Mouse (Mus musculus) neural tube, embryonic 14.5 days (tissue): Measurements from ENCODE around the gene Mrpl44. TPM values are rescaled to one million over a fixed set of nuclear protein-coding genes. Genes with fewer than 3 reads are reported as not detected.

ENCODE experiments used
- ATAC-seq: fragments of 200-750 bp; cut with Nextera tagmentation; 2 replicates; pipeline ENCODE4 v1.8.0; 2017; ENCODE audit warnings: low read depth, mild to moderate bottlenecking, moderate TSS enrichment, moderate library complexity
- H3K27ac ChIP-seq: fragments of 300-500 bp; sonication (generic); 2 replicates; pipeline ENCODE4 v1.5.1; 2014; ENCODE audit warnings: low read depth, mild to moderate bottlenecking, control low read depth, low read length, moderate library complexity, mixed read lengths
- H3K27me3 ChIP-seq: fragments of 300-500 bp; sonication (generic); 2 replicates; pipeline ENCODE4 v1.6.1; 2014; ENCODE audit warnings: low read length; ENCODE audit not compliant: control insufficient read depth, insufficient read depth
- H3K36me3 ChIP-seq: fragments of 300-500 bp; sonication (generic); 2 replicates; pipeline ENCODE4 v1.6.1; 2014; ENCODE audit warnings: low read length, mixed read lengths; ENCODE audit not compliant: control insufficient read depth, insufficient read depth
- H3K4me1 ChIP-seq: fragments of 300-500 bp; sonication (generic); 2 replicates; pipeline ENCODE4 v1.6.1; 2014; ENCODE audit warnings: low read length; ENCODE audit not compliant: control insufficient read depth, insufficient read depth
- H3K4me2 ChIP-seq: fragments of 300-500 bp; sonication (generic); 2 replicates; pipeline ENCODE4 v1.6.1; 2014; ENCODE audit warnings: mild to moderate bottlenecking, low read depth, low read length, control low read depth
- H3K4me3 ChIP-seq: fragments of 300-500 bp; sonication (generic); 2 replicates; pipeline ENCODE4 v1.5.1; 2014; ENCODE audit warnings: low read depth, low read length, control low read depth, mixed read lengths
- H3K9ac ChIP-seq: fragments of 300-500 bp; sonication (generic); replicated peaks from 2 replicates; pipeline ENCODE4 v1.6.1; 2014; ENCODE audit warnings: low read depth, mild to moderate bottlenecking, control low read depth, low read length, mixed read lengths
- H3K9me3 ChIP-seq: fragments of 300-500 bp; sonication (generic); 2 replicates; pipeline ENCODE4 v1.6.1; 2016; ENCODE audit warnings: low read length; ENCODE audit not compliant: control insufficient read depth
- WGBS: fragments of 180-500 bp; shearing (Covaris S2); extraction: QIAGEN DNeasy Blood & Tissue Kit; methylation state at CpG from one replicate; pipeline ENCODE4 v1.1.7; 2014; 5-methylcytosine and 5-hydroxymethylcytosine counted together
- polyA plus RNA-seq: library from polyadenylated mRNA; unstranded; fragments of >200 nt; fragmentation: Nextera tagmentation; extraction: Ambion mirVana; gene quantifications from 2 replicates; pipeline ENCODE4 v1.2.1, GENCODE M21; 2014

Gene Mrpl44
- polyA plus RNA-seq, 1 experiment from 2014 or later = 36.5 TPM

GRCm38 (mm10) chr1:79759436-79759972 lies 16.3 kb upstream of the Mrpl44 start:
- 71% methylated on average over 5 of the region's 5 CpGs for WGBS
- H3K4me3 ChIP-seq = peak overlapping the region; percentile 8; the same call in 1 of the 2 replicates
- H3K27ac ChIP-seq = no peak overlapping the region
- H3K9me3 ChIP-seq = no peaks in the 10 kb centered on the region
- no peaks in the 10 kb centered on the region for H3K36me3 ChIP-seq
- H3K27me3 ChIP-seq = no peaks in the 10 kb centered on the region
- no peak for ATAC-seq
- peak overlapping the region; percentile 21 for H3K4me2 ChIP-seq
- H3K4me1 ChIP-seq = peaks cover 27% of the 10 kb centered on the region
- H3K9ac ChIP-seq = no peak overlapping the region

DNA sequence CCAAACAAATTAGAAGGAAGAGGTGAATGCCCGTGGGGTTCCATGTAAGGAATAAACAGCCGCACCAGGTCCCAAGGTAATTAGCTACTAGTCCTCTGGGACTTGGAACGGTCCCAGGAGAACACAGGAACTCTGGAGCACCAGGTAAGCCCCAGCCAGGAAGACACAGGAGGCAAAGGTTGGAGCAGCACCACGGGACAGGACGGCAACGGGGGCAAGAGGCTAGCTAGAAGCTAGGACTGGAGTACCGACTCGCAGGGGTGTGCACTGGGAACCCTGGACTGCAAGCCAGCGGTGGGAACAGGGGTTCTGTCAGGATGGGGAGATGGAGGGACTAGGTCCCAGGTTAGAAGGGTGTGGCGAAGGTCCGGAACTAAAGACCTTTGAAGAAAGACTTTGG lies 15.2 kb upstream of the Mrpl44 start:
- H3K4me2 ChIP-seq = peak overlapping the region; percentile 79
- H3K27ac ChIP-seq = no peak overlapping the region
- H3K27me3 ChIP-seq = no peaks in the 10 kb centered on the region
- H3K4me3 ChIP-seq = peak overlapping the region; percentile 79
- peak overlapping the region; percentile 89 for H3K9ac ChIP-seq
- H3K4me1 ChIP-seq = peaks cover 27% of the 10 kb centered on the region
- peak; percentile 15; the same call in 1 of the 2 replicates for ATAC-seq
- no peaks in the 10 kb centered on the region for H3K9me3 ChIP-seq
- WGBS = 7% methylated on average over 11 of the region's 11 CpGs
- no peaks in the 10 kb centered on the region for H3K36me3 ChIP-seq

GRCm38 (mm10) chr1:79761106-79761916 lies 14.5 kb upstream of the Mrpl44 start:
- no peaks in the 10 kb centered on the region for H3K27me3 ChIP-seq
- H3K27ac ChIP-seq = no peak overlapping the region; the same call in 1 of the 2 replicates
- no peaks in the 10 kb centered on the region for H3K36me3 ChIP-seq
- ATAC-seq = peak; percentile 97
- peaks cover 27% of the 10 kb centered on the region for H3K4me1 ChIP-seq
- WGBS = under 1% methylated on average over 64 of the region's 65 CpGs
- no peaks in the 10 kb centered on the region for H3K9me3 ChIP-seq
- H3K9ac ChIP-seq = peak overlapping the region; percentile 89
- H3K4me3 ChIP-seq = peak overlapping the region; percentile 79
- H3K4me2 ChIP-seq = peak overlapping the region; percentile 79

- peak overlapping the region; percentile 79 for H3K4me2 ChIP-seq
These were observed 13.9 kb upstream of the Mrpl44 start for GRCm38 (mm10) chr1:79761917-79762271.

DNA sequence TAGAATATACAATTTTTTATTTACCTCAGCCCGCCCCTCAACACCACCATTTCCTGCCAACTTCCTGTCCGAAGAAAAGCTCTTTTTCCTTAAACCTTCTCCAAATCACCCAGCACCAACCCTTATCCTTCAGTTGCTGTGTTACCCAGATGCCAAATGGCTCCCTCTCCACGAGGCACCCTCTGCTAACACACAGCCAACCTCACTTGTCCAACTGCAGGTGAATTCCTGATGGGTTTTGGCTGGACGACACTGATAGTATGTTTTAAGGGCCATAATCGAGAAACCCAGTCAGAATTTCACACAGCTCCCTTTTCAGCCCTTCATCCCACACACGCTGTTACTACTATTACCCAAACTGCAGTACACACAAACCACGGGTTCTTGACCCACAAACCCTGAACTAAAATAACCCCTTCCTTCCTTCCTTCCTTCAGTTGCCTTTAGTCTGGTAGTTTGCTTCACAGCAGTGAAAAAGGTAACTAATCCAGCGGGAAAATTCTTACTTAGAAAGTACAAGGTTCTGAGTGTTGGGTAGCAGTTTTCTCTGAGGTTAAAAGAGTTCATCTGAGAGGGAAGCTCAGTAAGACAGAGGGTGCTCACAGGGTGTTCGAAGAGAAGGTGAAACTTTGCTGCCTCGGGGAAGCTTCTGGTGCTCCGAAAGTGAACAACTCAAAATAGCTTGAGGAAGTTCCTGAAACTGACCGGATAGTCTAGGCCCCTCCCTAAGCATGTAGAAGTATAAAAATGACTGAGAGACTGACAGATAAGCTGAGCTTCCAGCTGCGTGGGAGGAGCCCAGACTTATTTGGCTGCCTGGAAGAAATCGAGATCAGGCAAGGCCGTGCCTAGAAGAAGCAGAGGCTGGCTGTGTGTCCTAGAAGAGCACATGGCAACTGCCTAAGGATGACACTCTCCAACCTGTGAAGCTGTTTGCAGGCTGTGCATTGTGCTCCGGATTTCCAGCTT lies 13.3 kb upstream of the Mrpl44 start:
- Histone ChIP-seq H3K27ac (peak overlapping the region; percentile 44; the same call in 1 of the 2 replicates), H3K9ac (peak overlapping the region; percentile 89; the same call in 1 of the 2 replicates), H3K27me3 (no peaks in the 10 kb centered on the region), H3K4me2 (peak overlapping the region; percentile 79), H3K4me3 (peak overlapping the region; percentile 79), H3K36me3 (no peaks in the 10 kb centered on the region), H3K4me1 (peaks cover 24% of the 10 kb centered on the region; the same call in 1 of the 2 replicates), H3K9me3 (no peaks in the 10 kb centered on the region)
- 64% methylated on average over 16 of the region's 16 CpGs for WGBS
- ATAC-seq = no peak

More at GRCm38 (mm10) chr1:79761917-79762271, 13.9 kb upstream of the Mrpl44 start:
- Histone ChIP-seq H3K4me3 (peak overlapping the region; percentile 79), H3K27ac (peak overlapping the region; percentile 44), H3K4me1 (peaks cover 27% of the 10 kb centered on the region), H3K27me3 (no peaks in the 10 kb centered on the region), H3K36me3 (no peaks in the 10 kb centered on the region), H3K9me3 (no peaks in the 10 kb centered on the region), H3K9ac (peak overlapping the region; percentile 89; the same call in 1 of the 2 replicates)
- peak; percentile 33 for ATAC-seq
- WGBS = 0% methylated on average over 6 of the region's 6 CpGs

- no peak overlapping the region for H3K4me3 ChIP-seq
- no peaks in the 10 kb centered on the region for H3K27me3 ChIP-seq
- 92% methylated on average over 2 of the region's 2 CpGs for WGBS
- no peak overlapping the region for H3K9ac ChIP-seq
- H3K36me3 ChIP-seq = no peaks in the 10 kb centered on the region
- no peaks in the 10 kb centered on the region for H3K9me3 ChIP-seq
- peaks cover 21% of the 10 kb centered on the region; the same call in 1 of the 2 replicates for H3K4me1 ChIP-seq
- no peak for ATAC-seq
- H3K4me2 ChIP-seq = no peak overlapping the region
- H3K27ac ChIP-seq = no peak overlapping the region
These were observed 11.8 kb upstream of the Mrpl44 start for GRCm38 (mm10) chr1:79764031-79764430.

GRCm38 (mm10) chr1:79764483-79764882 lies 11.3 kb upstream of the Mrpl44 start:
- Histone ChIP-seq H3K27ac (no peak overlapping the region), H3K4me1 (peaks cover 17% of the 10 kb centered on the region; the same call in 1 of the 2 replicates), H3K36me3 (no peaks in the 10 kb centered on the region), H3K9ac (no peak overlapping the region), H3K9me3 (no peaks in the 10 kb centered on the region), H3K4me3 (no peak overlapping the region), H3K4me2 (no peak overlapping the region), H3K27me3 (no peaks in the 10 kb centered on the region)
- 90% methylated on average over 1 of the region's 1 CpGs for WGBS
- no peak for ATAC-seq

GRCm38 (mm10) chr1:79768231-79768630 lies 7.6 kb upstream of the Mrpl44 start:
- ATAC-seq = no peak
- Histone ChIP-seq H3K9ac (no peak overlapping the region), H3K4me2 (no peak overlapping the region), H3K4me3 (no peak overlapping the region), H3K27me3 (no peaks in the 10 kb centered on the region), H3K36me3 (no peaks in the 10 kb centered on the region), H3K27ac (no peak overlapping the region), H3K9me3 (no peaks in the 10 kb centered on the region), H3K4me1 (no peaks in the 10 kb centered on the region)
- 66% methylated on average over 1 of the region's 1 CpGs for WGBS
